10 mouse cellular contexts compared by ENCODE assay signal in genomic region chr4:140929745-140930144, GRCm38 (mm10). TPM values are rescaled to one million over a fixed set of nuclear protein-coding genes. Genes with fewer than 3 reads are reported as not detected.
A peak's percentile ranks its signal among the peaks of the same experiment; 100 is the strongest.
DNase-seq lines count a peak whose midpoint lies in the region; ATAC-seq and TF ChIP-seq lines count a peak whose summit lies in the region.
"Had no signal": no experiment of that assay in that cellular context is flagged by ENCODE, and none has a peak within 500 bp of the region (broad histone marks: within the 10 kb centered on the region; RNA-seq: fewer than 3 reads in every experiment).

No protein-coding gene starts in this region.

- H3K9me3 ChIP-seq in hindbrain, embryonic 10.5 days: no peaks in the 10 kb centered on the region
- no peaks in the 10 kb centered on the region for H3K9me3 ChIP-seq in hindbrain, embryonic 11.5 days (ENCODE audit: control insufficient read depth, low read length)

- H3K36me3 ChIP-seq in hindbrain, embryonic 10.5 days: no peaks in the 10 kb centered on the region
- H3K36me3 ChIP-seq in hindbrain, embryonic 11.5 days (ENCODE audit: control insufficient read depth, insufficient read depth, low read length): no peaks in the 10 kb centered on the region
- H3K36me3 ChIP-seq in kidney, adult 2 months (ENCODE audit: control insufficient read depth, insufficient read depth, low read length): no peaks in the 10 kb centered on the region

- no peak for TF ChIP-seq POLR2A in kidney, adult 2 months (IDR thresholded peaks at IDR 0.05; ENCODE audit: low read depth, low read length)

- H3K4me3 ChIP-seq in hindbrain, embryonic 10.5 days: no peak overlapping the region
- H3K4me3 ChIP-seq in hindbrain, embryonic 11.5 days (ENCODE audit: low read depth, low read length): no peak overlapping the region
- no peak overlapping the region for H3K4me3 ChIP-seq in kidney, adult 2 months (ENCODE audit: insufficient read depth, low read depth, low read length)

- no peak for TF ChIP-seq CTCF in kidney, adult 2 months (conservative IDR thresholded peaks at IDR 0.05; ENCODE audit: insufficient read depth, insufficient read length, low read depth, low read length)

- no peak overlapping the region for H3K9ac ChIP-seq in hindbrain, embryonic 11.5 days (ENCODE audit: low read depth, low read length)

- 73% methylated on average over 8 of the region's 8 CpGs for WGBS in hindbrain, embryonic 10.5 days
- WGBS in hindbrain, embryonic 11.5 days: 73% methylated on average over 8 of the region's 8 CpGs
- 59% methylated on average over 8 of the region's 8 CpGs for WGBS in kidney, adult 2 months

- no peak for DNase-seq in hindbrain, embryonic 10.5 days (ENCODE audit: low spot score)
- no peak for DNase-seq in hindbrain, embryonic 11.5 days (ENCODE audit: low spot score)
- DNase-seq in left cerebral cortex, adult 18-20 months (ENCODE audit: low spot score in 2 of 2): peak; percentile 45 to 51
- DNase-seq in right cerebral cortex, postnatal 25 days: peak; percentile 33
- no peak for DNase-seq in kidney, adult 2 months
- DNase-seq in lung, postnatal 10 days: no peak
- DNase-seq: kidney, postnatal 14 days; lung, postnatal 36 days had no signal

- ATAC-seq in hindbrain, embryonic 11.5 days (ENCODE audit: low FRiP score): no peak
- peak; percentile 86 for ATAC-seq in frontal cortex, adult (ENCODE audit: low TSS enrichment)
- ATAC-seq in granulocyte monocyte progenitor cell, adult 5-6 weeks (replicated peaks; ENCODE audit: poor library complexity, severe bottlenecking): no peak

- H3K4me2 ChIP-seq in hindbrain, embryonic 11.5 days (replicated peaks; ENCODE audit: low read depth, low read length): no peak overlapping the region

- peak overlapping the region; percentile 31; the same call in 1 of the 2 replicates for H3K27ac ChIP-seq in hindbrain, embryonic 10.5 days
- H3K27ac ChIP-seq in hindbrain, embryonic 11.5 days (ENCODE audit: low read depth, low read length): no peak overlapping the region
- H3K27ac ChIP-seq in kidney, adult 2 months (ENCODE audit: insufficient read depth, low read depth, low read length): no peak overlapping the region

- no peaks in the 10 kb centered on the region for H3K27me3 ChIP-seq in hindbrain, embryonic 10.5 days (ENCODE audit: insufficient read depth, poor library complexity, severe bottlenecking)
- no peaks in the 10 kb centered on the region for H3K27me3 ChIP-seq in hindbrain, embryonic 11.5 days (ENCODE audit: control insufficient read depth, insufficient read depth, low read length)
- H3K27me3 ChIP-seq in kidney, adult 2 months (replicated peaks; ENCODE audit: control insufficient read depth, insufficient read depth, low read length): no peaks in the 10 kb centered on the region

- peaks cover 39% of the 10 kb centered on the region for H3K4me1 ChIP-seq in hindbrain, embryonic 10.5 days (replicated peaks)
- no peaks in the 10 kb centered on the region for H3K4me1 ChIP-seq in hindbrain, embryonic 11.5 days (replicated peaks; ENCODE audit: control insufficient read depth, insufficient read depth, low read length)
- H3K4me1 ChIP-seq in kidney, adult 2 months (ENCODE audit: control insufficient read depth, insufficient read depth, low read length): no peaks in the 10 kb centered on the region

RNA-seq across cellular contexts. Expression of gene Padi2, which starts 23.6 kb away (rescaled TPM):
- polyA plus RNA-seq in hindbrain, embryonic 10.5 days (2016; fragmentation: Nextera tagmentation; extraction: Ambion mirVana): 1.4 and 3.8 TPM in 2 replicates
- polyA plus RNA-seq in hindbrain, embryonic 11.5 days (2014; fragmentation: Nextera tagmentation; extraction: Ambion mirVana): 1.2 and 2.4 TPM in 2 replicates
- total RNA-seq in left cerebral cortex, adult 18-20 months (2021): 10 to 100 TPM; 13.5 to 14.6 TPM
- 13.1 TPM in 2 replicates for total RNA-seq in granulocyte monocyte progenitor cell, adult 5-6 weeks (2014; fragmentation: Nextera tagmentation)
- 4.0 and 6.6 TPM in 2 replicates for total RNA-seq in granulocyte monocyte progenitor cell, adult 5-6 weeks (2017)
- polyA plus RNA-seq in kidney, adult 2 months (2012; rRNA removed): 4.9 and 5.1 TPM in 2 replicates

RNA-seq across cellular contexts. Expression of gene Sdhb, which starts 31.3 kb away (rescaled TPM):
- polyA plus RNA-seq in hindbrain, embryonic 10.5 days (2016; fragmentation: Nextera tagmentation; extraction: Ambion mirVana): 412 and 491 TPM in 2 replicates
- polyA plus RNA-seq in hindbrain, embryonic 11.5 days (2014; fragmentation: Nextera tagmentation; extraction: Ambion mirVana): 413 and 428 TPM in 2 replicates
- total RNA-seq in left cerebral cortex, adult 18-20 months (2021): 100 to 1,000 TPM; 192 to 194 TPM
- total RNA-seq in granulocyte monocyte progenitor cell, adult 5-6 weeks (2014; fragmentation: Nextera tagmentation): 143 and 167 TPM in 2 replicates
- 116 and 142 TPM in 2 replicates for total RNA-seq in granulocyte monocyte progenitor cell, adult 5-6 weeks (2017)
- polyA plus RNA-seq in kidney, adult 2 months (2012; rRNA removed): 655 and 703 TPM in 2 replicates

RNA-seq across cellular contexts. Expression of gene Atp13a2, which starts 56.9 kb away (rescaled TPM):
- polyA plus RNA-seq in hindbrain, embryonic 10.5 days (2016; fragmentation: Nextera tagmentation; extraction: Ambion mirVana): 54.8 and 82.1 TPM in 2 replicates
- polyA plus RNA-seq in hindbrain, embryonic 11.5 days (2014; fragmentation: Nextera tagmentation; extraction: Ambion mirVana): 34.9 and 39.8 TPM in 2 replicates
- 100 to 1,000 TPM; 140 to 149 TPM for total RNA-seq in left cerebral cortex, adult 18-20 months (2021)
- 30.0 and 30.5 TPM in 2 replicates for total RNA-seq in granulocyte monocyte progenitor cell, adult 5-6 weeks (2014; fragmentation: Nextera tagmentation)
- 14.5 and 23.6 TPM in 2 replicates for total RNA-seq in granulocyte monocyte progenitor cell, adult 5-6 weeks (2017)
- polyA plus RNA-seq in kidney, adult 2 months (2012; rRNA removed): 46.3 and 56.0 TPM in 2 replicates

Comparison
In these comparisons a context has a peak if more than half of its experiments do, and no peak if none do; other contexts are left out.
1. DNase-seq: peak in left cerebral cortex, adult 18-20 months (2 of 2) and right cerebral cortex, postnatal 25 days (single experiment); none in hindbrain, embryonic 10.5 days (single experiment), hindbrain, embryonic 11.5 days (single experiment), kidney, adult 2 months (single experiment) and lung, postnatal 10 days (single experiment).